Mouse (Mus musculus): ENCODE data around the gene Rnase10.
"Not testable (repeated sequence)": the region's sequence is repeated elsewhere in the genome, so short reads cannot be mapped to it uniquely, and the experiment has no call there.

Rnase10 gene

GRCm38 (mm10) chr14:51009572-51009971 lies 2.0 kb downstream of the Rnase10 start:
- no peak for DNase-seq (ENCODE audit: extremely low spot score)

- DNase-seq (ENCODE audit: extremely low spot score), result not testable (repeated sequence)
Observed at GRCm38 (mm10) chr14:51014724-51015123, 7.2 kb downstream of the Rnase10 start.

DNA sequence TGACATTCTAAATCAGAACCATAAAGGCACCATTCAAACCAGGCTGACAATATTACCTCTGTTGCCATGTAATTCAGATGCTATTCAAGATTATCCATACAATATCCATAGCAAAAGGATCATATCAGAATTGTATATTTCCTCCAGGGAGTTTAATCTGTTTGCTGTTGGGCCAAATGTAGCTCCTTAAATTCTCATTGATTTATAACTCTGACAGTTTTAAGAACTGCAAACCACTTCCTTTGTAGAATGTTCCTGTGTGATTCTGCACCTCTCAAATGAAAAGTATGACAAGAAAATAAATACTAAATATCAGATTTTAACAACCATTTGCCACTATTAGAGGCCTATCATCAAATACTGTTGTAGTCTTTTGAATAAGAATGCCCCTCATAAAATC lies 8.2 kb downstream of the Rnase10 start:
- no peak for DNase-seq (ENCODE audit: extremely low spot score)

- DNase-seq (ENCODE audit: extremely low spot score), result no peak
Observed at GRCm38 (mm10) chr14:51017256-51017655, 9.7 kb downstream of the Rnase10 start.

DNA sequence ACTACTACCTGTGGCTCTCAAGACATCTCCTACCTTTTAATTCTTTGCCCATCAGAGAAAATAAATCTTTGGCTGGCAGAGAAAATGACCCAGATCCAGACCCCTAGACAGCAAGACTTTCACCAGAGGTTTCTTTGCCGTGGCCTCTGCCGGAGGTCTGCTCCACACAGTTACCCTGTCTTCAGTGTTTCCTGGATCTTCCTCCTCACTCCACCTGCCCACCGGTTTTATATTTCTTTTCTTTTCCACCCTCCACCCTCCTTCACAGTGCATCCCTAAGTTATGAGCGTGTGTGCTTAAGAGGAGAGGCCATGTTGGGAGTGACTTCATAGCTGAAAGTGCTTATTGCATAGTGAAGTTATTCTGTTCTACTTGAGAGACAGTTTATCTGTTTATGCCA lies 15.9 kb downstream of the Rnase10 start:
- no peak for DNase-seq (ENCODE audit: extremely low spot score)

DNA sequence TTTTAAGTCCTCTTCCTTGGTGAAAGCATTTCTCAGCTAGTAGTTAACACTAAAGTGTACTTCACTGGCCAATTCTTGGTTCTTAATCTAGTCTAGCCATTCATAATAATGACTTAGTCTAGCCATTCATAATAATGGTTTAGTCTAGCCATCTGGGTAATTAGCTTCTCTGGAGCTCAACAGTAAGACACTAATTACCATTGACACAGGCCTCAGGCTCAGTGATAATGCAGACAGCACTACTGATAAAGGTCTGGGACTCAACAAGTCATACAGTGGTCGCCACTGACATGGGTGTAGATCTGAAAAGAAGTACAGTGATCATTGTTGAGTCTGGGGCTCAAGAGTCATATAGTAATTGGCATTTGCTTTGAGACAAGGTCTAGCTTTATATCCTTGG lies 17.3 kb downstream of the Rnase10 start:
- no peak for DNase-seq (ENCODE audit: extremely low spot score)

DNA sequence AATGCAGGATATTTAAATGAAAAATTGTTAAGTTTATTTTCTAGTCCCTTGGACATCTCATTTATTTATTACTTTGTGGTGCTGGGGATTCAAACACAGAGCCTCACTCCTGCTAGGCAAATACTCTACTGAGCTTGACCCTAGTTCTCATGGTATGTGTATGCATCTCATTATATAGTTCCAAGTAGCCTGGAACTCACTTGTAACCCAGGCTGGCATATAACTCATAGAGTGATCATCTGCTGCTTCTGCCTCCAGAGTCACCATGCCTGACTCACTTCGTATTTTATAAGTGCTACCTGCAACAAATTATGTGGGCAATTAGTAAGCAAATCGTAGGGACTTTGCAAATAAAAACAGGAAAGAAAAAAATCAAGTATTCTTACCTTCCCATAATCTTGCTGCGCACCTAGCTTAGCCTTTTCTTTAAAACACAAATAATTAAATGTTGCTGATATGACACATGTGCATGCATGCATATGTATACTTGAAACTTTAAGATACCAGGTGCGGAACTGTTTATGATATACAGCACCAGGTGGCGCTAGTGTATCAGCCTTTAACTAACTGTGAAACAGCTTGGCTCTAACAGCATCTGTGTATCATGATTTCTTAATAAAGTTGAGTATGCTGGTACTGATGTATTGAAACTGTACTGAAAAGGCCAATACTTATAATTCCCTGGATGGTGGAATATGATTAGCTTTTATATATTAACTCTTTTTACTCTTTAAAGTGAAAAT lies 19.0 kb downstream of the Rnase10 start:
- peak; percentile 65 for DNase-seq (ENCODE audit: extremely low spot score)

- no peak for DNase-seq (ENCODE audit: extremely low spot score)
Observed at GRCm38 (mm10) chr14:51027387-51028155, 20.0 kb downstream of the Rnase10 start.

GRCm38 (mm10) chr14:51035206-51035605 lies 27.7 kb downstream of the Rnase10 start:
- no peak for DNase-seq (ENCODE audit: extremely low spot score)

- no peak for DNase-seq (ENCODE audit: extremely low spot score)
Observed at GRCm38 (mm10) chr14:51036214-51036613, 28.7 kb downstream of the Rnase10 start.

DNA sequence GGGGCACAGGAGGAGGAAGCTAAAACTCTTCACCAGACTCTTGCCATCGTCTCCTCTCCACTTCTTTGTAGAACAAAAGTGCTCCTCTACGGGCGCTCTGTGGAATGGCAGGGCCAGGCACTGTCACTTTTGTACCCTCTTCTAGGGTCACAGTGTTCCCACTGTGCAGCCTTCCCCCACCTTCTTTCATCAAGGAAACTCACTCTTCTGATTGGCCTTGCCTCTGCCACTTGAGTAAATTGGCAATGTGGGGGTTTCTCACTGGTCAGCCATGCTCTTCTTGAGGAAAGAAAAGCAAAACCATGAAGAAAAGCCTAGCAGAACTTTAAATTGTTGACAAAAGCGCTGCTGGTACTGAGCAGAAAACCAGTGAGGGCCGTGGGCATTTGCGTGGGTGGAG lies 34.2 kb downstream of the Rnase10 start, which contains the start of gene Rnase9:
Gene Rnase9, minus strand, starts transcription at position 101 of the 400 bp plus-strand sequence.
- DNase-seq (ENCODE audit: extremely low spot score), result no peak

GRCm38 (mm10) chr14:51047846-51048245 lies 40.3 kb downstream of the Rnase10 start:
- DNase-seq (ENCODE audit: extremely low spot score), result no peak

DNA sequence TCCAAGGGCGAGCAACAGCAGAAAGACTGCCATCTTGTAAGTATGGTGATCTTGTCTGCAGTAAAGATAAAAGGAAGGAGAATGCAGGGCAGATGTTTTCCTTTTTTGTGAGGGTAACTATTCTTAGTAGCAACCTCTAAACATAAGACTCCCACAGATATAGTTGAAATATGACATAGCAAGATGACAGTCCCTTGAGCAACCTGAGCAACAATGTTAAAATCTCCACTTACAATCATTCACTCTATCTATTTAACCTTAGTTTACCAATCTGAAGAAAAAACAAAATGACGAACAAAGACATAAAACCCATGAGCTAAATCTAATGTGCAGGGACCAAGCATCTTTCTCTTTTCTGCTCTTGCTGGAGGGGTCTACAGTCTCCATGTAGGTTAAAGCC lies 42.5 kb downstream of the Rnase10 start, which contains the start of gene Rnase11:
Gene Rnase11, minus strand, starts transcription at position 101 of the 400 bp plus-strand sequence.
- no peak for DNase-seq (ENCODE audit: extremely low spot score)

DNA sequence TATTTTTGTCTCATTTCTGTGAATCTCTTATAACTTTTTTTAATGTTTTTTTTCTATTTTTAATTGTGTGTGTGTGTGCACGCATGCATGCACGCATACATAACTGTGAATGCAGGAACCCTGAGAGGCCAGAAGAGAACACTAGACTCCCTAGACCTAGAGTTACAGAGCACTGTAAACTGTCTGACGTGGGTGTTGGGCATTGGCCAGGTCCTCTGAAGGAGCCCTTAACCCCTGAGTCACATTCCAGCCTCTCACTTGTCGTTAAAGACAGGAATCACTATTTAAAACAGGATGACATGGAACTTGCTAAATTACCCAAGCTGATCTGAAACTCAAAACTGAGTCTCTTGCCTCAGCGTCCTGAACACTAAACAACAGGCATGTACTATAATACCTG lies 44.4 kb downstream of the Rnase10 start:
- DNase-seq (ENCODE audit: extremely low spot score), result no peak

- no peak for DNase-seq (ENCODE audit: extremely low spot score)
Observed at GRCm38 (mm10) chr14:51053176-51053575, 45.6 kb downstream of the Rnase10 start.

DNA sequence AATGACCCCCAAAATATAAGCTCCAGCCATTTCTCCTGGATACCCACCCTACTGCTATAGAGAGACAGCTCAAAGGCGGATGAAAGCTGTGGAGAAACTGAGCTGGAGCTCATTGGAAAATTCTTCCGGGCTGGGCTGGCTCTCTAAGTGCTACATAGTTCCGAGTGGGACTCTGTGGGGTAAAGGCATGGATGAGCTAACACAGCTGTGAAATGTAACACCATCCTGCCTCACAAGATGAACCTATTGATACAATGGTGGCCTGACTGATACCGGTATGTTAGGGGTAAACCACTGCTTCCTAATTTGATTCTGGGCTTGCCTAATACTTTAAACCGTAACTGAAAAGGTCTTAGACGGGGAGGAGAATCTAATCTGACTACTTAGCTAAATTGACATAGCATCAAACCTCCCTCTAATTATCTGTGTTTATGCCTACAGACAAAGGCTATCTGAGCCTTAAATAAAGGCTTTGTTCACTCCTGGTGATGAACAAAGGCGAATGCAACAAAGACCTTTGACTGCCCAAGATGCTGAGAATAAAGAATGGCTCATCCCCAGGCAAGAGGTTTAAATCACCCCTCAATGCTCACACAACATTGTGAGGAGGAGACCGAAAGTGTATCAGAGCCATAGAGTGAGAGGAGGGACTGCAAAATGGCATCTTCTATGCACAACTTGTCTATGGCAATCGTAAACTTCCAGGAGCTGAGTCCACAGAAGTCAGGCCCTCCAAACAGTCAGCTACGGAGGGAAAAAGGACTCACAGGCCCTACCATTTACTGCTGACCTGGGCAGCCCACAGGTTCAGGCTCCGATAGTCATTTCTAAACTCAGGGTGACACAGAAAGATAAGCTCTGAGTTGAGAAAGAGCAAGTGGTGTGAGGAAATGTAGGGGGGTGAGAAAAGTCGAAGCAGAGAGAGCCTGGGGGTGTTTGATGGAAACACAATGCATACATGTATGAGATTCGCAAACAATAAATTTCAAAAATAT lies 47.0 kb downstream of the Rnase10 start:
- DNase-seq (ENCODE audit: extremely low spot score), result peak; percentile 39

GRCm38 (mm10) chr14:51057401-51057831 lies 49.9 kb downstream of the Rnase10 start, which contains the start of gene Rnase12:
Rnase12 (minus strand) TSS chr14:51057661.
- DNase-seq (ENCODE audit: extremely low spot score), result no peak
